Mouse (Mus musculus) heart, embryonic 12.5 days (tissue): ENCODE results near the gene Sh2d7. TPM values are rescaled to one million over a fixed set of nuclear protein-coding genes. Genes with fewer than 3 reads are reported as not detected.
"Not testable (repeated sequence)": the region's sequence is repeated elsewhere in the genome, so short reads cannot be mapped to it uniquely, and the experiment has no call there.

Source experiments
- ATAC-seq: fragments of 200-750 bp; cut with Nextera tagmentation; 2 replicates; pipeline ENCODE4 v1.8.0; 2017; ENCODE audit warnings: moderate TSS enrichment, moderate library complexity; ENCODE audit not compliant: insufficient number of reproducible peaks, low FRiP score
- H3K27ac ChIP-seq: fragments of 300-500 bp; sonication (generic); 2 replicates; pipeline ENCODE4 v1.5.1; 2016; ENCODE audit warnings: mild to moderate bottlenecking, moderate library complexity; ENCODE audit not compliant: poor library complexity, severe bottlenecking
- H3K27me3 ChIP-seq: fragments of 300-500 bp; sonication (generic); replicated peaks from 2 replicates; pipeline ENCODE4 v1.6.1; 2016; ENCODE audit warnings: mild to moderate bottlenecking, moderate library complexity
- H3K36me3 ChIP-seq: fragments of 300-500 bp; sonication (generic); 2 replicates; pipeline ENCODE4 v1.6.1; 2016; ENCODE audit warnings: mild to moderate bottlenecking, moderate library complexity
- H3K4me1 ChIP-seq: fragments of 300-500 bp; sonication (generic); replicated peaks from 2 replicates; pipeline ENCODE4 v1.6.1; 2016; ENCODE audit warnings: mild to moderate bottlenecking
- H3K4me2 ChIP-seq: fragments of 300-500 bp; sonication (generic); 2 replicates; pipeline ENCODE4 v1.6.1; 2016; ENCODE audit warnings: mild to moderate bottlenecking, moderate library complexity
- H3K4me3 ChIP-seq: fragments of 300-500 bp; sonication (generic); 2 replicates; pipeline ENCODE4 v1.5.1; 2016; ENCODE audit warnings: mild to moderate bottlenecking
- H3K9ac ChIP-seq: fragments of 300-500 bp; sonication (generic); 2 replicates; pipeline ENCODE4 v1.6.1; 2016; ENCODE audit warnings: mild to moderate bottlenecking, moderate library complexity
- H3K9me3 ChIP-seq: fragments of 300-500 bp; sonication (generic); replicated peaks from 2 replicates; pipeline ENCODE4 v1.6.1; 2016; ENCODE audit warnings: mild to moderate bottlenecking, moderate library complexity
- WGBS: fragments of 180-500 bp; shearing (Covaris S2); methylation state at CpG from one replicate; pipeline ENCODE4 v1.1.7; 2016; 5-methylcytosine and 5-hydroxymethylcytosine counted together
- polyA plus RNA-seq: library from polyadenylated mRNA; unstranded; fragments of >200 nt; fragmentation: Nextera tagmentation; extraction: Ambion mirVana; gene quantifications from 2 replicates; pipeline ENCODE4 v1.2.1, GENCODE M21; 2016

The Sh2d7 gene
- polyA plus RNA-seq, 1 experiment from 2014 or later: not detected

DNA sequence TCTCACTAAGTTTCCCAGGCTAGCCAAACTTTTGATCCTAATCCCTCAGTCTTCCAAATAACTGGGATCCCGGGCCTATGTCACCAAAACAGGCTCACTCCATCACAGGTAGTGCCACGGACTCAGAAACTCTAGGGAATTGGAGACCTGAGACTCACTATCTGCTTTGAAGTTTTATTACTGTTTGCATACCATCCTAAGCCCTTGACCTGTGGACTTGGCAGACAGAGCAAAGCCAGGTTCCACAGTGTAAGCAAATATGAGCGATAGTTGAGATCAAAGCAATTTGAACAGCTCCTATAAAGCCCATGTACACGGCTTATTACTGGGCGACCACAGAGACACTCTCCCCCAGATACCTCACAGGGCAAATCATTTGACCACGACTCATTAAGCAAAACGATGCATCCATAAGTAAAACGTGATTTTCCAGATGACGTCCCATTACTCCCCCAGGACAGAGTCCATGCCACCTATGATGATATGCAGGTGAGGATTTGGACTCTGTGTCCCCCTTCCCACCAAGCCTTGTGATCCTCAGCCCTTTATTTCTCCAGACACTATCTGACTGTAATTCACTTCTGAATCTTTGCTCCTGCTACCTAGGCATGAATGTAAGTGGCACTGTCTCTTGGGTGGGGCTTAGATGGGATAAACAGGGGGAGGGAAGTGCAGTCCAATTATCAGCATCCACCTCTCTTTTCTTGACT lies 32.5 kb downstream of the Sh2d7 start:
- H3K27ac ChIP-seq: no peak overlapping the region
- no peak overlapping the region for H3K4me3 ChIP-seq
- no peaks in the 10 kb centered on the region for H3K27me3 ChIP-seq
- H3K9me3 ChIP-seq: no peaks in the 10 kb centered on the region
- no peak for ATAC-seq
- 77% methylated on average over 9 of the region's 9 CpGs for WGBS
- H3K36me3 ChIP-seq: no peaks in the 10 kb centered on the region
- no peak overlapping the region for H3K9ac ChIP-seq
- no peaks in the 10 kb centered on the region for H3K4me1 ChIP-seq
- no peak overlapping the region for H3K4me2 ChIP-seq

DNA sequence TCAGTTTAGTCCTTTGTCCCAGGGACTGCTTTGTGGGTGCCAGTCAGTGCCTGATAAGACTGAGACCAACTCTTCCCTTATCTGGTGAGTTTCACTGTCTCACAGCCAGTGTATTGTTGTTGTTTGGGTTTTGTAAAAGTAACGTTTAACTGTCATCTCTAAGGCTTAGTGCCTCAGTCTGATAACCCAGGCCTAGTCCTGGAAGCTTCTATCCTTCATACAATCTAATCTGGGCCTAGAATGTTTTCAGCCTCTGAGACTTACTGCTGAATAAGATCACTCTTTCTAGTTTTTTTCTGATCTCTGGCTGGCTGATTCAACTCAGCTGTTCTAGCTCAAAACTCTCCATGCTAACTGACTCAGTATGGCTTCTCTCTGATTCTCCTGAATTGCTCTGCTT lies 44.9 kb downstream of the Sh2d7 start:
- Histone ChIP-seq H3K9me3 (no peaks in the 10 kb centered on the region), H3K27me3 (no peaks in the 10 kb centered on the region), H3K27ac (no peak overlapping the region), H3K4me3 (no peak overlapping the region), H3K4me1 (peaks cover 11% of the 10 kb centered on the region), H3K4me2 (no peak overlapping the region), H3K36me3 (no peaks in the 10 kb centered on the region), H3K9ac (no peak overlapping the region)
- ATAC-seq: no peak
- WGBS: 28% methylated on average over 1 of the region's 1 CpGs

DNA sequence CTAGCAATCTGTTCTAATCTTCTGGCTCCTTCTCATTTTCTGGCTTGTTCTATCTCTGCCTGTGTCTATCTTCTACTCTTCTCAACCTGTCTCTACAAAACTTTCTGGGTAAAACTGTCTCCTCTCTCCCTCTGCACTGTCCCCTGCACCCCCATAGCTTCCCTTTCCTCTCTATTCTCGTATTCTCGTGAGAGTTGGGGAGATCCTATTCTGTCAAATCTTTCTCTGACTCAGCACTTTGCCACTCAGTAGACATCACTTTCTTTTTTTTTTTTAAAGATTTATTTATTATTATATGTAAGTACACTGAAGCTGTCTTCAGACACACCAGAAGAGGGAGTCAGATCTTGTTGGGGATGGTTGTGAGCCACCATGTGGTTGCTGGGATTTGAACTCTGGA lies 45.3 kb downstream of the Sh2d7 start:
- not testable (repeated sequence) for H3K4me3 ChIP-seq, H3K27ac ChIP-seq, H3K9me3 ChIP-seq, H3K9ac ChIP-seq, H3K4me2 ChIP-seq, H3K27me3 ChIP-seq, H3K36me3 ChIP-seq, ATAC-seq
- WGBS: 72% methylated on average over 2 of the region's 2 CpGs
- peaks cover 11% of the 10 kb centered on the region for H3K4me1 ChIP-seq

DNA sequence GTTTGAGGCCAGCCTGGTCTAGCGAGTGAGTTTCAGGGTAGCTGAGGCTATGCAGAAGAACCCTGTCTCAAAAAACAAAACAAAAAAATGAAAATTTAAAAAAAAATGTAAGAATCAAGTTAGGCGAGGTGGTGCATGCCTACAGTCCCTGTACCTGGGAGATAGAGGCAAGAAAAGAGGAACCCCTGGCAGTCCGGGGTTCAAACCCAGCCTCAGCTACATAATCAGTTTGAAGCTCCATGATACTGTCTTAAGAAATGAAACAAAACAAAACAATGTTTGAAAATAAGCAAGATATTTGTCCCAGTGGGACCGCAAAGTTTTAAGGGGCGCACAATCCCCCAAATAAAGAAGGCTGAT lies 47.0 kb downstream of the Sh2d7 start:
- peak overlapping the region; percentile 80 for H3K4me3 ChIP-seq
- peaks cover 15% of the 10 kb centered on the region for H3K36me3 ChIP-seq
- peak overlapping the region; percentile 60 for H3K4me2 ChIP-seq
- H3K27ac ChIP-seq: no peak overlapping the region
- ATAC-seq: no peak
- H3K4me1 ChIP-seq: peaks cover 11% of the 10 kb centered on the region
- no peaks in the 10 kb centered on the region for H3K9me3 ChIP-seq
- 28% methylated on average over 5 of the region's 5 CpGs for WGBS
- H3K27me3 ChIP-seq: no peaks in the 10 kb centered on the region
- H3K9ac ChIP-seq: no peak overlapping the region

DNA sequence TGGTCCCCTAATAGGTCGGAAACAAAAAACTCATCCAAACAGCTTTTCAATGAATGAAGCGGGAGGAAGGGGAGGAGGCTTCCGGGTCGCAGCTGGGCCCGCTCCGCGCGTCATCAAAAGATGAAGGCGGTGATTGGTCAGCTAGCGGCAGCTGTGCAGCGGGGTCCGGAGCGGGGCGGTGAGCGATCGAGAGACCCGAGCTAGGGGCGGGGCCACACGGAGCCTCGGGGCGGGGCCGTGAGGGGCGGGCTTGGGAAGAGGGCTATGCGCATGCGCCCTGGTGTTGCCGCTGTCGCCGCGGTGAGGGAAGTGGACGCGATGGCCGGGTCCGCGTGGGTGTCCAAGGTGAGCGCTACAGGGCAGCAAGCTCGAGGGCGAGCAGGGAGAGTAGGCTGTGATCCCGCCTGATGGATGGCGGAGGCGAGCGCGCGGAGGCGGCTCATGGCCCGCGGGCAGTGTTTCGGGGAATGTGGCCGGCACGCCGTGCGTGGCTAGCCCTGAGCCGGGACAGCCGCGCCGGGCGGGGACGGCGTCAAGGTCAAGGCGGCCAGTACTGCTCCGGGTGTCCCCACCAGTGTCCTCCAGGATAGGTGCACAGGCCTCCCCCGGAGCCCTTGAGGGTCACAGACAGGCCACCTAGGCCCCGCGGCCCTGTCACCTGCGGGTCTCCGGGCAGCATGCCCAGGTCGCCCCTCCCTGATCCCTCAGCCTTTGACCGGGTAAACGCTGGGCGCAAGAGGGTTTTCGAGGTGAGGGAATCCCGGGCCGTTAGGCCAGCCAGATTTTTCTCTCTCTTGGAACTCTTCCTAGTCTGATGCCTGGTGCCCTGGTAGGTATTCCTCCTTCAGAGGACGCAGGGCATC lies 47.6 kb downstream of the Sh2d7 start, which contains the start of gene Idh3a:
Gene Idh3a, plus strand, starts transcription at position 136 of the 863 bp plus-strand sequence.
- peak within 1 kb of the TSS; percentile 69 for H3K27ac ChIP-seq
- peak; percentile 99 for ATAC-seq
- peak within 1 kb of the TSS; percentile 89 for H3K9ac ChIP-seq
- no peaks in the 10 kb centered on the region for H3K9me3 ChIP-seq
- H3K36me3 ChIP-seq: peaks cover 19% of the 10 kb centered on the region
- WGBS: under 1% methylated on average over 72 of the region's 73 CpGs
- H3K4me3 ChIP-seq: peak within 1 kb of the TSS; percentile 80
- no peaks in the 10 kb centered on the region for H3K27me3 ChIP-seq
- peaks cover 11% of the 10 kb centered on the region for H3K4me1 ChIP-seq
- peak within 1 kb of the TSS; percentile 66 for H3K4me2 ChIP-seq

DNA sequence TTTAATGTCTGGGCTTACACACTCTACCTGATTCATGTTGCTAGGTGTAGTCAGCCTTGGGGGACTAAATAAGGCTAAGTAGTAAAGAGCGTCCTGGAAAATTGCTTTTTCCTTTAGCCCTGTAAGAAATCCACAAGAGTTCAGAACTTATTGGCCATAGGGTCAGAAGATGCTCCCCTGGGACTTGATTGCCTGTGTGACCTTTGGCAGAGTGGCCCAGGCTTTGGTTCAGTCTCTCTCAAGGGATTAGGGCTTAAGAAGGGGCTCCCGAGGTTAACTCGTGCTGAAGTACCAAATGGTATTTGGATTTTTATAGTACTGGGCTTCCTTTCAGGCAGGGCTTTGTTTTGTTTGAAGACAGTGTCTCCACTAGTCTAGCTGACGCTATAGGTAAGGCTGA lies 49.1 kb downstream of the Sh2d7 start:
- H3K27ac ChIP-seq: no peak overlapping the region
- no peak for ATAC-seq
- H3K36me3 ChIP-seq: peaks cover 33% of the 10 kb centered on the region
- H3K9me3 ChIP-seq: no peaks in the 10 kb centered on the region
- peak overlapping the region; percentile 66 for H3K4me2 ChIP-seq
- 52% methylated on average over 4 of the region's 4 CpGs for WGBS
- H3K9ac ChIP-seq: peak overlapping the region; percentile 89
- H3K27me3 ChIP-seq: no peaks in the 10 kb centered on the region
- peak overlapping the region; percentile 80 for H3K4me3 ChIP-seq
- peaks cover 11% of the 10 kb centered on the region for H3K4me1 ChIP-seq

DNA sequence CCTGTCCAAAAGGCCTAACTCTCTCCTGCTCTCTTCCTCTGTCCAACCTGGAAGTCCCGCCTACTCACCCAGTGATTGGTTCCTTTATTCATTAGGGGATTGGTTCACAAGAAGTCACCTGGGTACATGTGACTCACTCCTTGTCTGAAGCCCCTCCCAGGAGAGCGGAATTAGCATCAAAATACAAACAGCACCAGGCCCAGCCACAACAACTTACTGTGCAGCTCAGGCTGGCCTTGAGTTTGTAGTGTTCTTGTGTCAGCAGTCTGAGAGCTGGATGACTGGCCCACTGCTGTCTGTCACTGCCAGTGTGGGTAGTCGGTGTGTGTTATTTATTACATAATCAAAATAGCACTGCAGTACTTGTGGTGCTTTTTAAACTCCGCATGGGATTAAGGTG lies 54.9 kb downstream of the Sh2d7 start:
- not testable (repeated sequence) for H3K9me3 ChIP-seq, H3K4me3 ChIP-seq, ATAC-seq, H3K9ac ChIP-seq, H3K4me2 ChIP-seq, H3K27me3 ChIP-seq, H3K27ac ChIP-seq
- Histone ChIP-seq H3K36me3 (peaks cover 88% of the 10 kb centered on the region), H3K4me1 (peaks cover 35% of the 10 kb centered on the region)
- WGBS: 83% methylated on average over 4 of the region's 4 CpGs

Other genes with a start within 250 kb of the Sh2d7 start
- 7.7 TPM in 2 replicates for gene Dmxl2, start 37.4 kb upstream of the Sh2d7 start, polyA plus RNA-seq
- 4.1 and 4.9 TPM in 2 replicates for gene Cib2, start 21.2 kb downstream of the Sh2d7 start, polyA plus RNA-seq
- 457 and 462 TPM in 2 replicates for gene Idh3a, start 47.4 kb downstream of the Sh2d7 start, polyA plus RNA-seq
- 0.20 TPM in 1 of 2 replicates, not detected in the other for gene Acsbg1, start 122.9 kb downstream of the Sh2d7 start, polyA plus RNA-seq
- 29.0 and 31.1 TPM in 2 replicates for gene Dnaja4, start 159.9 kb downstream of the Sh2d7 start, polyA plus RNA-seq
- gene Wdr61, start 195.5 kb downstream of the Sh2d7 start, polyA plus RNA-seq: 99.5 and 101 TPM in 2 replicates
- 21.4 and 24.5 TPM in 2 replicates for gene Crabp1, start 225.8 kb downstream of the Sh2d7 start, polyA plus RNA-seq